Mouse (Mus musculus): Measurements from ENCODE around the gene Mme. TPM values are rescaled to one million over a fixed set of nuclear protein-coding genes. Genes with fewer than 3 reads are reported as not detected.

Gene Mme
- polyA plus RNA-seq, 1 experiment from 2014 or later, result 36.0 TPM

GRCm38 (mm10) chr3:63423552-63423951 is 182.2 kb downstream of the Mme start:
- no peak for ATAC-seq (ENCODE audit: low FRiP score)
- H3K9me3 ChIP-seq (replicated peaks), result no peaks in the 10 kb centered on the region
- no peaks in the 10 kb centered on the region for H3K36me3 ChIP-seq
- no peak overlapping the region for H3K4me2 ChIP-seq (replicated peaks)
- no peaks in the 10 kb centered on the region for H3K4me1 ChIP-seq
- H3K9ac ChIP-seq, result no peak overlapping the region
- H3K4me3 ChIP-seq, result no peak overlapping the region
- H3K27me3 ChIP-seq, result no peaks in the 10 kb centered on the region
- no peak overlapping the region for H3K27ac ChIP-seq

Other genes with a start within 250 kb of the Mme start
- gene Gm34302, start 242.3 kb downstream of the Mme start, polyA plus RNA-seq (2016; fragmentation: Nextera tagmentation; extraction: Ambion mirVana), result not detected in 2 replicates

Data from hindbrain, embryonic 12.5 days (tissue).